Mouse (Mus musculus) forebrain, embryonic 14.5 days (tissue): ENCODE data around the gene Krt90. TPM values are rescaled to one million over a fixed set of nuclear protein-coding genes. Genes with fewer than 3 reads are reported as not detected.

Source experiments
- ATAC-seq: fragments of 200-750 bp; cut with Nextera tagmentation; 2 replicates; pipeline ENCODE4 v1.8.0; 2017; ENCODE audit warnings: mild to moderate bottlenecking, moderate library complexity
- DNase-seq: peaks from one replicate; pipeline ENCODE4 v3.0.0-alpha.2; 2015; ENCODE audit warnings: low spot score
- H3K27ac ChIP-seq: fragments of 300-500 bp; sonication (generic); 2 replicates; pipeline ENCODE4 v1.5.1; 2014; ENCODE audit warnings: low read depth, mild to moderate bottlenecking, control low read depth, low read length, moderate library complexity
- H3K27me3 ChIP-seq: fragments of 300-500 bp; sonication (generic); replicated peaks from 2 replicates; pipeline ENCODE4 v1.6.1; 2014; ENCODE audit warnings: low read length, control low read depth, mixed read lengths; ENCODE audit not compliant: control insufficient read depth, insufficient read depth
- H3K36me3 ChIP-seq: fragments of 300-500 bp; sonication (generic); 2 replicates; pipeline ENCODE4 v1.6.1; 2014; ENCODE audit warnings: low read length, control low read depth; ENCODE audit not compliant: control insufficient read depth, insufficient read depth
- H3K4me1 ChIP-seq: fragments of 300-500 bp; sonication (generic); 2 replicates; pipeline ENCODE4 v1.6.1; 2014; ENCODE audit warnings: antibody characterized with exemption, low read length, control low read depth; ENCODE audit not compliant: control insufficient read depth, insufficient read depth
- H3K4me2 ChIP-seq: fragments of 300-500 bp; sonication (generic); 2 replicates; pipeline ENCODE4 v1.6.1; 2014; ENCODE audit warnings: mild to moderate bottlenecking, control low read depth, low read length
- H3K4me3 ChIP-seq: fragments of 300-500 bp; sonication (generic); 2 replicates; pipeline ENCODE4 v1.5.1; 2014; ENCODE audit warnings: low read depth, low read length, control low read depth
- H3K9ac ChIP-seq: fragments of 300-500 bp; sonication (generic); 2 replicates; pipeline ENCODE4 v1.6.1; 2014; ENCODE audit warnings: mild to moderate bottlenecking, low read length, control low read depth, moderate library complexity
- H3K9me3 ChIP-seq: fragments of 300-500 bp; sonication (generic); replicated peaks from 2 replicates; pipeline ENCODE4 v1.6.1; 2016; ENCODE audit warnings: low read length, control low read depth, mixed read lengths; ENCODE audit not compliant: control insufficient read depth
- WGBS: fragments of 180-500 bp; shearing (Covaris S2); extraction: QIAGEN DNeasy Blood & Tissue Kit; methylation state at CpG from one replicate; pipeline ENCODE4 v1.1.7; 2014; 5-methylcytosine and 5-hydroxymethylcytosine counted together
- polyA plus RNA-seq: library from polyadenylated mRNA; unstranded; fragments of >200 nt; fragmentation: Nextera tagmentation; extraction: Ambion mirVana; gene quantifications from 2 replicates; pipeline ENCODE4 v1.2.1, GENCODE M21; 2014

Gene Krt90
- 0.09 and 0.10 TPM in 2 replicates for polyA plus RNA-seq

DNA sequence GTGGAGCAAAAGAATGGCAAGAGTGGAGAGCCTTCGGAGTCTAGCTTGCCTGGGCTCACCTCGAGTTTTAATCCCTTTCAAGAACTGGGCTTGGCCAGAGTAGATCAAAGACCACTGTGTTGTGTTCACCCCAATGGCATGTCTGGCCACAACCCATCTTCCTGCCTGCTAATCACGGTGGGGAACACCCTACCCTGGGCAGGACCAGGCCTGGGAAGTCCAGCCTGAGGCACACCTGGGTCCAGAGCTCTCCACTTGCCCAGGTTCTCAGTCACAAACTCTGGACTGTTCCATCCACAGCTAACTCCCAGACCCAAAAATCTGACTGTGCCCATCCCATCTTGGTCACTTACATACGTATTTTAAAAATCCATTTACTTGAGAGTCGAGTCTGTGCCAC is at the start of gene Krt90:
Gene Krt90, minus strand, starts transcription at position 101 of the 400 bp plus-strand sequence.
- ATAC-seq (no peak), DNase-seq (no peak)
- no peak within 1 kb of the TSS for H3K27ac ChIP-seq
- H3K9ac ChIP-seq, result no peak within 1 kb of the TSS
- no peaks in the 10 kb centered on the region for H3K27me3 ChIP-seq
- H3K36me3 ChIP-seq, result no peaks in the 10 kb centered on the region
- WGBS, result 74% methylated on average over 5 of the region's 5 CpGs
- no peaks in the 10 kb centered on the region for H3K9me3 ChIP-seq
- peaks cover 4% of the 10 kb centered on the region; the same call in 1 of the 2 replicates for H3K4me1 ChIP-seq
- no peak within 1 kb of the TSS for H3K4me2 ChIP-seq
- no peak within 1 kb of the TSS for H3K4me3 ChIP-seq

DNA sequence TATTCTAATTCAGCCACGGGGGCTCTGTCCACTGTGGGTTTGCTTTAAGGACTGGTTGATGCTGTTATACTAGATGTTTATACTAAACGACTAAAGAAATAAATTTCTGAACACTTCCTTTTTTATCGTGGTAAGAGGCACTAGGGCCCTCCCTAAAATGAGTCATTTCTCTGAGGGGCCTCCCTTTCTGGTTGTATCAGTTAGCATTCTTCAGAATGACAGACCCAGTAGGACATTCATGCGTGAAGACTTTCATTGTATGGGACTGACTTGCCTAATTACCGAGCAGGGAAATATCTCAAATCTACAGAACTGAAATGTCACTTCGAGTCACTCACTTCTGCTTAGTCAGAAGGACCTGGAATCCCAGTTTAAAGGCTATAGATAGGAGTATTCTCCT is 36.4 kb upstream of the Krt90 start:
- no peak overlapping the region for H3K27ac ChIP-seq
- no peak overlapping the region for H3K4me2 ChIP-seq
- H3K27me3 ChIP-seq, result no peaks in the 10 kb centered on the region
- no peak overlapping the region for H3K4me3 ChIP-seq
- no peaks in the 10 kb centered on the region for H3K4me1 ChIP-seq
- WGBS, result 64% methylated on average over 6 of the region's 6 CpGs
- no peak for DNase-seq
- H3K36me3 ChIP-seq, result no peaks in the 10 kb centered on the region
- H3K9ac ChIP-seq, result no peak overlapping the region
- no peak for ATAC-seq
- no peaks in the 10 kb centered on the region for H3K9me3 ChIP-seq

DNA sequence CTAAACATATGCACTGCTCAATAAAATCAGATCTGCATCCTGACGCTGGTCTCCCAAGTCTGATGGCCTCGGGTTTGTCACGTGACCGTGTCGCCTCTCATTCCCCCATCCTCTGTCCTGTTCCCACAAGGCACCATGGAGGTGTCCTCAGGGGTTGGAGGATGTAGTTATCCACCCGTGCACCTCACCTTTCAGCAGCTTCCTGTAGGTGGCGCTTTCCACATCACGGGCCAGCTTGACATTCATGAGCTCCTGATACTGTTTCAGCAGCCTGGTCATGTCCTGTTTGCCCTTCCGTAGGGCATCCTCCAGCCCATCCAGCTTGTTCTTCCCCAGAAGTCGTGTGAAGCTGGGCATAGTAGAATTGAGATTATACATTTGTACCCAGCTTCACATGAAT is 25.5 kb upstream of the Krt90 start:
- Histone ChIP-seq H3K9me3 (no peaks in the 10 kb centered on the region), H3K4me3 (no peak overlapping the region), H3K27me3 (no peaks in the 10 kb centered on the region), H3K9ac (no peak overlapping the region), H3K4me2 (no peak overlapping the region), H3K4me1 (no peaks in the 10 kb centered on the region), H3K36me3 (no peaks in the 10 kb centered on the region), H3K27ac (no peak overlapping the region)
- ATAC-seq (no peak), DNase-seq (no peak)
- WGBS, result 80% methylated on average over 10 of the region's 10 CpGs

GRCm38 (mm10) chr15:101584456-101584855 is 21.7 kb upstream of the Krt90 start:
- Histone ChIP-seq H3K27me3 (no peaks in the 10 kb centered on the region), H3K4me1 (no peaks in the 10 kb centered on the region), H3K4me2 (no peak overlapping the region), H3K9ac (no peak overlapping the region), H3K36me3 (no peaks in the 10 kb centered on the region), H3K4me3 (no peak overlapping the region), H3K9me3 (no peaks in the 10 kb centered on the region), H3K27ac (no peak overlapping the region)
- 55% methylated on average over 2 of the region's 2 CpGs for WGBS
- ATAC-seq, result no peak
- no peak for DNase-seq

GRCm38 (mm10) chr15:101583211-101583965 is 20.6 kb upstream of the Krt90 start:
- no peaks in the 10 kb centered on the region for H3K27me3 ChIP-seq
- no peaks in the 10 kb centered on the region for H3K36me3 ChIP-seq
- H3K4me3 ChIP-seq, result no peak overlapping the region
- no peaks in the 10 kb centered on the region for H3K4me1 ChIP-seq
- H3K27ac ChIP-seq, result no peak overlapping the region
- H3K9ac ChIP-seq, result no peak overlapping the region
- 83% methylated on average over 8 of the region's 8 CpGs for WGBS
- no peaks in the 10 kb centered on the region for H3K9me3 ChIP-seq
- no peak overlapping the region for H3K4me2 ChIP-seq
- DNase-seq (no peak), ATAC-seq (no peak)

- ATAC-seq (no peak), DNase-seq (no peak)
- H3K27me3 ChIP-seq, result no peaks in the 10 kb centered on the region
- no peaks in the 10 kb centered on the region for H3K36me3 ChIP-seq
- H3K27ac ChIP-seq, result no peak overlapping the region
- WGBS, result 81% methylated on average over 3 of the region's 3 CpGs
- H3K4me3 ChIP-seq, result no peak overlapping the region
- H3K9ac ChIP-seq, result no peak overlapping the region
- no peaks in the 10 kb centered on the region for H3K9me3 ChIP-seq
- H3K4me1 ChIP-seq, result no peaks in the 10 kb centered on the region
- H3K4me2 ChIP-seq, result no peak overlapping the region
These were observed 19.0 kb upstream of the Krt90 start for GRCm38 (mm10) chr15:101581701-101582100.

- WGBS, result 92% methylated on average over 5 of the region's 5 CpGs
- Histone ChIP-seq H3K4me1 (no peaks in the 10 kb centered on the region), H3K9me3 (no peaks in the 10 kb centered on the region), H3K27ac (no peak overlapping the region), H3K27me3 (no peaks in the 10 kb centered on the region), H3K36me3 (no peaks in the 10 kb centered on the region), H3K9ac (no peak overlapping the region), H3K4me2 (no peak overlapping the region), H3K4me3 (no peak overlapping the region)
- ATAC-seq, result no peak
- DNase-seq, result no peak
These were observed 12.8 kb upstream of the Krt90 start for GRCm38 (mm10) chr15:101575506-101575905.

GRCm38 (mm10) chr15:101573796-101574345 is 11.1 kb upstream of the Krt90 start, which contains the start of gene Krt75:
TSS of gene Krt75 (minus strand) at chr15:101573904.
- Histone ChIP-seq H3K4me3 (no peak within 1 kb of the TSS), H3K27ac (no peak within 1 kb of the TSS), H3K4me1 (no peaks in the 10 kb centered on the region), H3K9me3 (no peaks in the 10 kb centered on the region), H3K9ac (no peak within 1 kb of the TSS), H3K36me3 (no peaks in the 10 kb centered on the region), H3K27me3 (no peaks in the 10 kb centered on the region), H3K4me2 (no peak within 1 kb of the TSS)
- DNase-seq, result no peak
- 78% methylated on average over 15 of the region's 15 CpGs for WGBS
- ATAC-seq, result no peak

DNA sequence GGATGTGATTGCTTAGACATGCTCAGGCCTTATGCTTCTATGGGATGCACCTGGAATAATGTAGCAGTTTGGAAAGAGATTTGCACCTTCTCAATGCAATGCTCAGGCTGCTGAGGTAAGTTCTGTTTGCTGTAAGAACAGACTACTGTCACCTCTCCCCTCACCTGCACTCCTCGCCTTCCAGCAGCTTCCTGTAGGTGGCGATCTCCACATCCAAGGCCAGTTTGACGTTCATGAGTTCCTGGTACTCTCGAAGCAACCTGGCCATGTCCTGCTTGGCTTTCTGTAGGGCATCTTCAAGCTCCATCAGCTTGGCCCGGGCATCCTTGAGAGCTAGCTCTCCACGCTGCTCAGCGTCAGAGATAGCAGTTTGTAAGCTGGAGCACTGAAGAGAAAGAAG is 5.0 kb upstream of the Krt90 start:
- Histone ChIP-seq H3K36me3 (no peaks in the 10 kb centered on the region), H3K4me2 (no peak overlapping the region), H3K4me3 (no peak overlapping the region), H3K27me3 (no peaks in the 10 kb centered on the region), H3K4me1 (no peaks in the 10 kb centered on the region), H3K9ac (no peak overlapping the region), H3K27ac (no peak overlapping the region), H3K9me3 (no peaks in the 10 kb centered on the region)
- no peak for ATAC-seq
- no peak for DNase-seq
- WGBS, result 45% methylated on average over 7 of the region's 7 CpGs
